Mouse (Mus musculus) ovary, adult 18-20 months (tissue): ENCODE measurements around the gene Tmcc1.
"Not testable (repeated sequence)": the region's sequence is repeated elsewhere in the genome, so short reads cannot be mapped to it uniquely, and the experiment has no call there.

Experiments used
- DNase-seq: peaks from one replicate; pipeline ENCODE4 v3.0.0; 2022; ENCODE audit warnings: low spot score, mixed read lengths

Tmcc1 gene

GRCm38 (mm10) chr6:116141696-116142095, 51.6 kb downstream of the Tmcc1 start:
- DNase-seq = no peak

- DNase-seq = no peak
Measured at GRCm38 (mm10) chr6:116140782-116141181, 52.5 kb downstream of the Tmcc1 start.

- DNase-seq = no peak
Measured at GRCm38 (mm10) chr6:116139143-116139856, 54.0 kb downstream of the Tmcc1 start.

GRCm38 (mm10) chr6:116135971-116136632, 57.2 kb downstream of the Tmcc1 start:
- no peak for DNase-seq

GRCm38 (mm10) chr6:116133756-116134155, 59.5 kb downstream of the Tmcc1 start:
- DNase-seq = no peak

DNA sequence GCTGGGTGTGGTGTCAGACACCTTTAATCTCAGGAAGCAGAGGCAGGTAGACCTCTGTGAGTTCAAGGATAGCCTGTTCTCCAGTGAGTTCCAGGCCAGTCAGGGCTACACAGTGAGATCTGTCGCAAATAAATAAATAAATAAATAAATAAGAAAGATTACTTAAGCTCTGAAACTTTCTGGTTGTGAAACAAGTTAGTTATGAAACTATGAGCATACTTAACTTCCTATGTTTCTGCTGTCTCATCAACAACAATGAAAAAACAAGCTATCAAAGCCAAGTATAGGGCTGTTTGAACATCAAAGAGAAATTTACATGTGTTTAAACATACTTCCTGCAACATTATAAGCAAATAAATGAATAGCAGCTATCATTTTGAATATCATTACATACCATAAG, 61.5 kb downstream of the Tmcc1 start:
- DNase-seq = no peak

DNA sequence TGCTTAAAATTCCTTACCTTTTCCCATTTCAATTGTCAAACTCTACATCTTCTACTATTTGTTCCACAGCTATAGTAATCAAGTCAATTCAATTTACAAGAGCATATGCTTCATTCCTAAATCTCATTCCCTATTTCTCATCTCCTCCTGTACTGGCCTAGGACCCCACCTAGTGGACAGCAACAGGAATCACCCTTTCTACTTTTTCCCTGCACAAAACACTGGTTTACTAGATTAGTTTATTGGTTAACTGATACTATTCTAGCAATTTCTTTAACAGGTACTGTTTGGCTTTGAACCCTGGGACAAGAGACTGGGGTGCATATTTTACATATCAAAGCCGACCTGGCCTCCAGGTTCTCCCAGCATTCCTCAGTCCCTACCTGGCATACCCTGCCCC, 64.6 kb downstream of the Tmcc1 start:
- DNase-seq = no peak

DNA sequence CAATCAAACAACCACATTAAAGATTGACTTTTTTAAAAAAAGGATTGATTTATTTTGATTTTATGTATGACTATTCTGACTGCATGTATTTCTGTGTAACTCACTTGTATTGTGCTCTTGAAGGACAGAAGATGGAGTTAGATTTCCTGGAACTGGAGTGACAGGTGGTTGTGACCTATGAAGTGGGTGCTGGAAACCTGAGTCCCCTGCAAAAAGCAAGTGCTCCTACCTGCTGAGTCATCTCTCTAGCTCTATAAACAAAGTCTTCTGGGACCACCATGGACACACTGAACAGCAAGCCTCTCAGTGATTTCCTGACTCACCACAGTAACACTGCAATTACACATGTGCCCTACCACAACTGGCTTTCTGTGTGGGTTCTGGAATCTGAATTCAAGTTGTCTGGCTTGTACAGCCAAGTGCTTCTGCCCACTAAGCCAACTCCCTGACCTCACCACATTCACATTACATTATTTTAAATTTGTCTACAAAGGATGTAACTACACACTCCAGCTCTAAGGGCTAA, 65.3 kb downstream of the Tmcc1 start:
- DNase-seq = no peak

- DNase-seq = no peak
Measured at GRCm38 (mm10) chr6:116126577-116126976, 66.7 kb downstream of the Tmcc1 start.

DNA sequence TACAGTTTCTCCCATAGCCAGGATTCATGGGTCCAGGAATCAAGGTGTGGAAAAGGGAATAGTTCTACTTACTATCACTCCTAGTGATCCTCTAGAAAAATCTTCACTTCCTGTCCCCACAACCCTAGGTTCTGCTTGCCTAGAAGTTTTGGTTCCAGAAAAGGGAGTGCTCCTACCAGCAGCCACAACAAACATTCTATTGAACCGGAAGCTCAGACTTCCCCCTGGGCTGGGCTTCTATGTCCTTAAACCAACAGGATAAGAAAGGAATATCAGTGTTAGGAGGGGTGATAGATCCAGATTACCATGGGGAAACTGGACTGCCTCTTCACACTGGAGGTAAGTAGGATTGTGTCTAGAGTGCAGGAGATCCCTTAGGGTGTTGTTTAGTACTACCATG, 70.4 kb downstream of the Tmcc1 start:
- DNase-seq = no peak

DNA sequence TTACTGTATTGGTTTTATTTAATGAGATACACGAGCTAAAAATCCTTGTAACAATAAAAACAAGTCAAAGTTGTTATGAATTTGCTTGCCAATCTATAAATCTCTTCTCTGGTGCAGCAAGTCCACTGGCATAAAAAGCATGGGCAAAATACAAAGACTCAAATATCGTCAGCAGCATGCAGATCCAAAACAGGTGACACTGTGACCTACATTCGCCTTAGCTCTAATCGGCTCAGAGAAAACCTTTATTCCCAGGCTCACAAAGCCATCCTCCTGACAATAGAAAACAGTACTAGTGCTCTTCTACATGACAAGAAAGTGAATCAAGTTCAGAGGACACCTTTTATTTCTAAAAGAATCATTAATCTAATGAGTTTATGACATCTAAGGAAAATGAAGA, 73.6 kb downstream of the Tmcc1 start:
- DNase-seq = no peak

DNA sequence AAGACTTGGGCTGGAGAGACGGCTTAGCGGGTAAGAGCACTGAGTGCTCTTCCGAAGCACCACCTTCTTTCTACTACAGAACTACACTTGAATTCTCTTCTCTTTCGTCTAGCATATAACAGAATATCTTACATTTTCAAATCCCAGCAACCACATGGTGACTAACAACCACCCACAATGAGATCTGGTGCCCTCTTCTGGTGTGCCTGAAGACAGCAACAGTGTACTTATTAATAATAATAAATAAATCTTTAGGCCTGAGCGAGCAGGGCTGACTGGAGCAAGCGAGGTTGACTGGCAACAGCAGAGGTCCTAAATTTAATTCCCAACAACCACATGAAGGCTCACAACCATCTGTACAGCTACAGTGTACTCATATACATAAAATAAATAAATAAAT, 76.7 kb downstream of the Tmcc1 start:
- DNase-seq = not testable (repeated sequence)

DNA sequence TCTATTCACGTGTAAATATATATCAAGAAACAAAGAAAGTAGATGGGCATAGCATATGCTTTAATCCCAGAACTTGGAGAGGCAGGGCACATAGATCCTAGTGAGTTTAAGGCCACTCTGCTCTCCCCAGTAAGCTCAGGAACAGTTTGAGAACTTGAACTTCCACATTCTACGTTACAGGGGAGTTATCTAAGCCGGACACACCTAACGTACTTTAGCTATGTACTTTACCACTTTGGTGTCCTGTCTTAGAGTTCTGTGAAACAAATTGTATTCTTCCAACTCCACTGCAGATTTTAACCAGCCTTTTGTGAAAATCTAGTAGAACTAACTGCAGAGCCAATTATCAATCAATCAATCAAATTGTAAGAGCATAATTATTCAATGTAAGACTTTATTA, 82.7 kb downstream of the Tmcc1 start:
- DNase-seq = no peak

DNA sequence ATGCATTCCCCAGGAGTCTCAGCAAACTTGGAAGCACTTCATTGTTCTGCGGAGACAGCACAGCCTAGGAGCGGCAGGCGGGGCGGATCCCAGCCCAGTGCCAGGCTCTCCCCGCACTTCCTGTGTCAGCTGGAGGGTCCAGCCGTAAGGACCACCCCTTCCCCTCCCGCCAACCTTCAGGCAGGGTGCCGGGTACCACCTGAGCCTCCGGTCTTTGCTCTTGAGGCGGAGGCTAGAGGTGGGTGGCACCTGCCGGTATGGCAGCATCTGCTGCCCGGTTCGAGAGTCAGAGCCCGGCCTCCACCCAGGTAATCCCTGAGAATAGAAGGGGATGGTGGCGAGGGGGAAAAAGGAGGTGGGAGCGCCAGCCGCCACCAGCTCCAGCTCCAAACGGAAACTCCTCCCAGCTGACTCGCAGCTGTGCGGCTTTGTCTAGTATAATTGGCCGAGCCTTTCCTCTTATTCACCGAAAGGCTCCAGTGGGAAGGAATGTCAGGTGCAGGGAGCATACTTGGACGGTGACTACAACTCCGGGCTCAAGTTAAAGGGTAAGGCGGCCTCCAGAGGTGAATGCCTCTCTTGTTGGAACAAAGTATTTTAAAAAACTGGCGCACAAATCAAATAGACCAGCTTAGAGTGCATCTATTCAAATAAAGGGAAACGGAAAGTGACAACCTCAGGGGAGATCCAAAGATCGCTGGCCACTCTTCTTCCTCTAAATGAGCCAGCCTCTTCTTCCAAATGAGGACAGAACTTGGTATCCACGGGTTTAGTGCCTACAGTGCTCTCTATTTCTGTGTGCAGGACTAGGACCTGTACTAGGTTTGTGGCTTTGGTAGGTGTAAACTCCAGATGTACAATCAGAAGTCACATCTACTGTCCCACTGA, 85.6 kb downstream of the Tmcc1 start:
- peak; percentile 17 for DNase-seq

DNA sequence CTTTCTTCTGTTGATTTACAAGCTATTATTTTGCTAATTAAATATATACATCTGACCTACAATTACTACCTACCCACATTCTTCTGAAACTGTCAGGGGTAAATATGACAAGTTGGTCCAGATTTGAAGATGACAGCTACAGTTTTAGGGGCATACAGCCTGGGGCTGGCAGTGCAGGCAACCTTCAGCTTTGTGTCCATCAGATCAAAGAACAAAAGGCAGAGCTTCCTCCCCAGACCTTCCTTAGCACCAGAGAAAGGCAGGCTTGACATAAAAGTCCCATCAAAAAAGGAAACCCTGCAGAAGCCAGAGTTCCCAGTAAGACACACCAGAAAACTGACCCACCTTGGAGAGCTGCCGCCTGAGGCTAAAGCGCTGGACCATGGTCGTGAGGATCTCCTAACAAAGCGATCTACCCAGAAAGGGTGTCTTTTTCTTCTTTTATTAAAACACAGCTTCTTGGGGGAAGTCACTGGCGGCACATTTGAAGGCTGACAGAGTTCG, 86.3 kb downstream of the Tmcc1 start:
- DNase-seq = no peak

DNA sequence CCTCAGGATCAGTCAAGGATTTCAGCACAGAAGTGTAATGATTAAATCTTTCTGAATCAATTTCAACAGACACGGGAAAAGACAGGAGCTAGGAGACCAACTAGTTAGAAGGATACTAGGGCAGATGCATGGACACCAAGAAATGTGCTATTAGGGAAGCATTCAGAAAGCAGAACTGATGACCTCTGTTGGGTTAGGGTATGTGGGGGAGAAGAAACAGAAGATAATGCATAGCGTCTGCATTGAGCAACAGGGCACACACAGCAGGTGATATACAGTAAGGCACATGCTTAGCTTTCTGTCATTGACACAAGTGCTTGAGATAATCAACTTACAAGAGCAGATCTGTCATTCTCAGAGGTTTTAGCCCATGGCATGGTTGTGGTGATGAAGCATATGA, 95.7 kb downstream of the Tmcc1 start:
- DNase-seq = no peak

GRCm38 (mm10) chr6:116089402-116089801, 103.9 kb downstream of the Tmcc1 start:
- no peak for DNase-seq

- no peak for DNase-seq
Measured at GRCm38 (mm10) chr6:116086036-116086435, 107.2 kb downstream of the Tmcc1 start.

GRCm38 (mm10) chr6:116082239-116082638, 111.0 kb downstream of the Tmcc1 start:
- no peak for DNase-seq

GRCm38 (mm10) chr6:116081375-116081774, 111.9 kb downstream of the Tmcc1 start:
- DNase-seq = no peak

- no peak for DNase-seq
Measured at GRCm38 (mm10) chr6:116080756-116081155, 112.5 kb downstream of the Tmcc1 start.

- no peak for DNase-seq
Measured at GRCm38 (mm10) chr6:116077608-116078007, 115.7 kb downstream of the Tmcc1 start.
